Mouse (Mus musculus): Measurements from ENCODE around the gene Arl8b.

The Arl8b gene

DNA sequence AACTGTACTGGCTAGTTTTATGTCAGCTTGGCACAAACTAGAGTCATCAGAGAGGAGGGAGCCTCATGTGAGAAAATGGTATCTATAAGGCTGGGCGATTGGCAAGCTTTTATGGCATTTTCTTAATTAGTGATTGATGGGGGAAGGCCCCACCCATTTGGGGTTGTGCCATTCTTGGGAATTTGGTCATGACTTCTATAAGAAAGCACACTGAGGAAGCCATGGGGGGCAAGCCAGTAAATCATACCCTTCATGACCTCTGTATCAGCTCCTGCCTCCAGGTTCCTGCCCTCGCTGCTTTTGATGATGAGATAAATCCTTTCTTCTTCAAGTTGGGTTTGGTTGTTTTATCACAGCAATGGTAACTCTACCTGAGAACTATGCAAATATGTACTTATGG lies 87.5 kb downstream of the Arl8b start:
- no peak for TF ChIP-seq POU5F1 (IDR thresholded peaks at IDR 0.05; ENCODE audit: borderline replicate concordance, low read length)
- Histone ChIP-seq H3K27me3 (ENCODE audit: insufficient read depth, low read length) (no peaks in the 10 kb centered on the region), H3K4me3 (replicated peaks; ENCODE audit: low read length) (no peak overlapping the region), H3K9me3 (ENCODE audit: low read length) (no peaks in the 10 kb centered on the region), H3K4me1 (replicated peaks; ENCODE audit: low read depth, low read length) (no peaks in the 10 kb centered on the region; the same call in 1 of the 2 replicates), H3K36me3 (ENCODE audit: insufficient read depth, low read length) (no peaks in the 10 kb centered on the region)

- Histone ChIP-seq H3K4me1 (replicated peaks; ENCODE audit: low read depth, low read length) (peaks cover 6% of the 10 kb centered on the region), H3K36me3 (ENCODE audit: insufficient read depth, low read length) (no peaks in the 10 kb centered on the region), H3K27me3 (ENCODE audit: insufficient read depth, low read length) (no peaks in the 10 kb centered on the region), H3K4me3 (replicated peaks; ENCODE audit: low read length) (no peak overlapping the region), H3K9me3 (ENCODE audit: low read length) (no peaks in the 10 kb centered on the region)
- TF ChIP-seq POU5F1 (IDR thresholded peaks at IDR 0.05; ENCODE audit: borderline replicate concordance, low read length) (no peak), CTCF (conservative IDR thresholded peaks at IDR 0.05; ENCODE audit: low read length) (no peak), NANOG (IDR thresholded peaks at IDR 0.05; ENCODE audit: borderline replicate concordance, low read length) (no peak)
These were observed 88.4 kb downstream of the Arl8b start for GRCm38 (mm10) chr6:108871251-108871650.
